Mouse (Mus musculus): ENCODE measurements around the gene Zfand4. TPM values are rescaled to one million over a fixed set of nuclear protein-coding genes. Genes with fewer than 3 reads are reported as not detected.

Zfand4 gene
- total RNA-seq, 2 experiments from 2014 or later, result 3.9 to 4.7 TPM

GRCm38 (mm10) chr6:116370216-116370976, 106.4 kb downstream of the Zfand4 start:
- DNase-seq (ENCODE audit: low spot score in 2 of 2), result no peak

GRCm38 (mm10) chr6:116371500-116371899, 107.5 kb downstream of the Zfand4 start:
- DNase-seq (ENCODE audit: low spot score in 2 of 2), result no peak

- no peak for DNase-seq (ENCODE audit: low spot score in 2 of 2)
Observed at GRCm38 (mm10) chr6:116374136-116374535, 110.1 kb downstream of the Zfand4 start.

- no peak for DNase-seq (ENCODE audit: low spot score in 2 of 2)
Observed at GRCm38 (mm10) chr6:116374618-116375017, 110.6 kb downstream of the Zfand4 start.

- DNase-seq (ENCODE audit: low spot score in 2 of 2), result no peak
Observed at GRCm38 (mm10) chr6:116378892-116379291, 114.9 kb downstream of the Zfand4 start.

Other genes with a start within 250 kb of the Zfand4 start
- gene Tmcc1, start 70.7 kb upstream of the Zfand4 start, total RNA-seq (2021), result 10 to 100 TPM; 28.1 to 32.1 TPM
- gene Washc2, start 56.2 kb upstream of the Zfand4 start, total RNA-seq (2021), result 10 to 100 TPM; 38.4 to 40.1 TPM
- gene March8, start 73.8 kb downstream of the Zfand4 start, total RNA-seq (2021), result 10 to 100 TPM; 36.8 to 41.1 TPM
- 1 to 10 TPM; 3.6 to 4.1 TPM for gene Alox5, start 197.0 kb downstream of the Zfand4 start, total RNA-seq (2021)
- gene Olfr211, start 224.9 kb downstream of the Zfand4 start, total RNA-seq (2021), result not detected
- not detected for gene Olfr212, start 242.3 kb downstream of the Zfand4 start, total RNA-seq (2021)